Mouse (Mus musculus): ENCODE measurements around the gene Mllt3. TPM values are rescaled to one million over a fixed set of nuclear protein-coding genes. Genes with fewer than 3 reads are reported as not detected.

Gene Mllt3
- polyA plus RNA-seq, 1 experiment, result 4.1 TPM

DNA sequence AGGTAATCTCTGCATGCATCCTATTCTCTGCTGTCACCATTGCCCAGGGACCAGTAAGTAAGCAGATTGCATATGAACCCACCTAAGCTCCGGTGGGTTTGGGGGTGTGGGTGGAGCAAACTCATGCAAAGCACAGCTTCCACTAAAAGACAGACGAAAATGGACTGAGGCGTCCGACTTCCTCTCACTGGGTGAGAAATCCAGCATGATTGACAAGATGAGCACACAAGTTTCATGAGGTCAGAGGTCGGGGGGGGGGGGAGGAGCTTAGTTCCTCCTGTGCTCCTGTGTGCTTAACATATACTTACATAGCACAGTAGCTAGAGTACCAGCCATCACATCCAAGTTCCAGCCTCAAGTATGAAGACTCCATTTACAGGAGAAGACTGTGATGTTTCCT, 206.8 kb downstream of the Mllt3 start:
- Histone ChIP-seq H3K27ac (ENCODE audit: insufficient read depth, low read length) (no peak overlapping the region), H3K4me3 (ENCODE audit: extremely low read depth, insufficient read depth, insufficient read length) (no peak overlapping the region), H3K27me3 (ENCODE audit: control insufficient read depth, insufficient read depth, low read length) (no peaks in the 10 kb centered on the region), H3K36me3 (ENCODE audit: control insufficient read depth, insufficient read depth, low read length) (no peaks in the 10 kb centered on the region), H3K4me1 (ENCODE audit: control insufficient read depth, insufficient read depth, insufficient read length) (peaks cover 8% of the 10 kb centered on the region; the same call in 1 of the 2 replicates)
- no peak for TF ChIP-seq CTCF (IDR thresholded peaks at IDR 0.05; ENCODE audit: extremely low read depth, insufficient read depth, insufficient read length, insufficient replicate concordance)
- 78% methylated on average over 5 of the region's 5 CpGs for WGBS
- no peak for DNase-seq (ENCODE audit: low read depth in 1 of 2, low spot score in 2 of 2)

DNA sequence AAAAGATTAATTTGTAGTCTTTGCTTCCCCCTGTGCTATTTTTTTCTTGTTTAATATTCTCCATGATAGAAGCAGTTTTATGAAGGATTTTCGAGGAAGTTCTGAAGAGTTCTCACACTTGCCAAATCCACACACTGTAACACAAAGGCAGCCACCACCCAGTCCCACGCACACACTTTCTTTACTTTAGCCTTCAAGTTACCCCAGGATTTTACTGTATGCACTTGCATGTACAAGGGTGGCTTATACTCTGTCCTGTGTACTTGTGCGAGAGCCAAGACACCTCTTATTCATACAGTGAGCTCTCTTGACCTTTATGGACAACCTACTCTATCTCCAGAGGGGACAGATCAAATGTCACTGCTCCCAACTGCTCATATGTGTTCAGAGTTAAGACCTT, 209.5 kb downstream of the Mllt3 start:
- Histone ChIP-seq H3K4me1 (ENCODE audit: control insufficient read depth, insufficient read depth, insufficient read length) (peaks cover 2% of the 10 kb centered on the region; the same call in 1 of the 2 replicates), H3K27ac (ENCODE audit: insufficient read depth, low read length) (no peak overlapping the region), H3K27me3 (ENCODE audit: control insufficient read depth, insufficient read depth, low read length) (no peaks in the 10 kb centered on the region), H3K4me3 (ENCODE audit: extremely low read depth, insufficient read depth, insufficient read length) (no peak overlapping the region), H3K36me3 (ENCODE audit: control insufficient read depth, insufficient read depth, low read length) (no peaks in the 10 kb centered on the region)
- WGBS, result 56% methylated on average over 3 of the region's 3 CpGs
- no peak for DNase-seq (ENCODE audit: low read depth in 1 of 2, low spot score in 2 of 2)
- TF ChIP-seq CTCF (IDR thresholded peaks at IDR 0.05; ENCODE audit: extremely low read depth, insufficient read depth, insufficient read length, insufficient replicate concordance) (no peak), POLR2A (IDR thresholded peaks at IDR 0.05; ENCODE audit: low read depth, low read length) (no peak)

DNA sequence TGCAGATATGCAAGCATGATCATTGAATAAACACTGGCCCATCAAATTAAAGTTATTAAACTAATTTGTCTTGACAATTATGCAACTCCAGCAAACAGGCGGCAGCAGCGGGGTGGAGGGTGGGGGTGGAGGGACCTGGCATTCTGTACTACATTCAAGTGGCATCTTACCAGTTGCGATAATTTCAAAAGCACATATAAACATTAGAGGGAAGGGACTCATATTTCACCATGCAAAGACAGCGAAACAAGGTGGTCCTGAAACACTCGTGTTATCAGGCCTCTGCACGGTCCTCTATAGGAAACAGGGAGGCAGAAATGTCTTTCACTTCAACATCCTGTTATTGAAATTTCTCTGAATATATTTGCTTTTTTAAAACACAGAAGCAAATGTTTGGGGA, 210.0 kb downstream of the Mllt3 start:
- TF ChIP-seq CTCF (IDR thresholded peaks at IDR 0.05; ENCODE audit: extremely low read depth, insufficient read depth, insufficient read length, insufficient replicate concordance) (no peak), POLR2A (IDR thresholded peaks at IDR 0.05; ENCODE audit: low read depth, low read length) (no peak)
- Histone ChIP-seq H3K27me3 (ENCODE audit: control insufficient read depth, insufficient read depth, low read length) (no peaks in the 10 kb centered on the region), H3K27ac (ENCODE audit: insufficient read depth, low read length) (no peak overlapping the region), H3K4me1 (ENCODE audit: control insufficient read depth, insufficient read depth, insufficient read length) (peaks cover 2% of the 10 kb centered on the region; the same call in 1 of the 2 replicates), H3K4me3 (ENCODE audit: extremely low read depth, insufficient read depth, insufficient read length) (no peak overlapping the region), H3K36me3 (ENCODE audit: control insufficient read depth, insufficient read depth, low read length) (no peaks in the 10 kb centered on the region)
- DNase-seq (ENCODE audit: low read depth in 1 of 2, low spot score in 2 of 2), result no peak
- 58% methylated on average over 6 of the region's 6 CpGs for WGBS

DNA sequence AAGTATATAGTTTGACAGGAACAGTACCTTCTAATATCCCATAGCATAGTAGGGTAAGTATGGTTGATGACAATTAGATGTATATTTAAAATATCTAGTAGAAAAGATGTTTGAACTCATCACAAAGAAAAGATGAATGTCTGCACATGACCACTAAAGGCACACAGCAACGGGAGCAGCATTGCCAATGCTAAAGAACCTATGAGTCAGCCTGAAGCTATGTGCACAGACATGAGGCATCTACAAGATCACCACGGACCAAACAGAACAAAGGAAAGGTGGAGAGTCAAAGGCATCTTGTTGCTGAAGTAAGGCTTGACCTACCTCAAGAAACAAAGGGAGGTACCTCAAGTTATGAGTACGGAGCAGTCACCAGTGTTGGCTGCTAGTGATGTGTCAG, 212.3 kb downstream of the Mllt3 start:
- TF ChIP-seq POLR2A (IDR thresholded peaks at IDR 0.05; ENCODE audit: low read depth, low read length) (no peak), CTCF (IDR thresholded peaks at IDR 0.05; ENCODE audit: extremely low read depth, insufficient read depth, insufficient read length, insufficient replicate concordance) (no peak)
- Histone ChIP-seq H3K4me1 (ENCODE audit: control insufficient read depth, insufficient read depth, insufficient read length) (peaks cover 2% of the 10 kb centered on the region; the same call in 1 of the 2 replicates), H3K36me3 (ENCODE audit: control insufficient read depth, insufficient read depth, low read length) (no peaks in the 10 kb centered on the region), H3K27ac (ENCODE audit: insufficient read depth, low read length) (no peak overlapping the region), H3K27me3 (ENCODE audit: control insufficient read depth, insufficient read depth, low read length) (no peaks in the 10 kb centered on the region), H3K4me3 (ENCODE audit: extremely low read depth, insufficient read depth, insufficient read length) (no peak overlapping the region)
- WGBS, result 94% methylated on average over 3 of the region's 3 CpGs
- no peak for DNase-seq (ENCODE audit: low read depth in 1 of 2, low spot score in 2 of 2)

DNA sequence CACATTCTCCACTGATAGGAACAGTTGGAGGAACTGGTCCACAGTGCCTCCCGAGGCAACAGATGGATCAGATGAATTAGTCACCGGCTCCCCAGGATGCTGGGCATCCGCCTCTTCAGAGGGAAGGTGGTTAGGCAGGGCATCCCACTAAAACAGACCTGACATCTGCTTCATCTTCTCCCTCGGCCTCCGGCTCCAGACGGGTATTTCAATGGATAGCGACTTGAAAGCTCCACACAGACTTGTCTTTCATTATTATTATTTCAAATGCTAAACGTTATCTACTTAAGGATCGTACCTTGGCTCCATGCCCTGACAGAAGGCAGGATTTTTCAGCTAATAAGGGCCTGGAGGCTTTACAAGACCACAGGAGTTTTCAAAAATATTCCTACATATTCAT, 214.0 kb downstream of the Mllt3 start:
- Histone ChIP-seq H3K4me1 (ENCODE audit: control insufficient read depth, insufficient read depth, insufficient read length) (peaks cover 2% of the 10 kb centered on the region; the same call in 1 of the 2 replicates), H3K27me3 (ENCODE audit: control insufficient read depth, insufficient read depth, low read length) (no peaks in the 10 kb centered on the region), H3K36me3 (ENCODE audit: control insufficient read depth, insufficient read depth, low read length) (no peaks in the 10 kb centered on the region), H3K4me3 (ENCODE audit: extremely low read depth, insufficient read depth, insufficient read length) (no peak overlapping the region), H3K27ac (ENCODE audit: insufficient read depth, low read length) (no peak overlapping the region)
- TF ChIP-seq CTCF (IDR thresholded peaks at IDR 0.05; ENCODE audit: extremely low read depth, insufficient read depth, insufficient read length, insufficient replicate concordance) (no peak), POLR2A (IDR thresholded peaks at IDR 0.05; ENCODE audit: low read depth, low read length) (no peak)
- 92% methylated on average over 9 of the region's 9 CpGs for WGBS
- no peak for DNase-seq (ENCODE audit: low read depth in 1 of 2, low spot score in 2 of 2)

DNA sequence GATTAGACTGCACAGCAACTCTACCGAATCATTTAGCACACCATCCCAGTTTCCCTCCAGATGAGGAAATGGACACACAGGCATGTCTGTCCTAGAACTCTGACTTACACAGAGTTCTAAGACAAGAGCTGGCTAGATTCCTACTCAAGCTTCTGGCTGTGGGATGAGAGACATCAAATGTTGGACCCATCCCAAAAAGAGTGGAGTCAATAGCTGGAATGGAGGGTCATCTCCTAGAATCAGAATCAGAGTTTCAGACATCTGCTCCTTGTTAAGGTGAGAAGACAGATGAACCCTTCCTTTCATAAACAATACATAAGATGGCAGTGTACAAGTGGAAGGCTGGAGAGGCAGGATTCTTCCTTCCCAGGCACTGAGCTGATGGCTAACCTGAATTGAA, 214.9 kb downstream of the Mllt3 start:
- Histone ChIP-seq H3K36me3 (ENCODE audit: control insufficient read depth, insufficient read depth, low read length) (no peaks in the 10 kb centered on the region), H3K27ac (ENCODE audit: insufficient read depth, low read length) (no peak overlapping the region), H3K4me1 (ENCODE audit: control insufficient read depth, insufficient read depth, insufficient read length) (no peaks in the 10 kb centered on the region), H3K4me3 (ENCODE audit: extremely low read depth, insufficient read depth, insufficient read length) (no peak overlapping the region), H3K27me3 (ENCODE audit: control insufficient read depth, insufficient read depth, low read length) (no peaks in the 10 kb centered on the region)
- no peak for DNase-seq (ENCODE audit: low read depth in 1 of 2, low spot score in 2 of 2)
- 96% methylated on average over 1 of the region's 1 CpGs for WGBS
- no peak for TF ChIP-seq CTCF (IDR thresholded peaks at IDR 0.05; ENCODE audit: extremely low read depth, insufficient read depth, insufficient read length, insufficient replicate concordance)
- no peak for TF ChIP-seq POLR2A (IDR thresholded peaks at IDR 0.05; ENCODE audit: low read depth, low read length)

DNA sequence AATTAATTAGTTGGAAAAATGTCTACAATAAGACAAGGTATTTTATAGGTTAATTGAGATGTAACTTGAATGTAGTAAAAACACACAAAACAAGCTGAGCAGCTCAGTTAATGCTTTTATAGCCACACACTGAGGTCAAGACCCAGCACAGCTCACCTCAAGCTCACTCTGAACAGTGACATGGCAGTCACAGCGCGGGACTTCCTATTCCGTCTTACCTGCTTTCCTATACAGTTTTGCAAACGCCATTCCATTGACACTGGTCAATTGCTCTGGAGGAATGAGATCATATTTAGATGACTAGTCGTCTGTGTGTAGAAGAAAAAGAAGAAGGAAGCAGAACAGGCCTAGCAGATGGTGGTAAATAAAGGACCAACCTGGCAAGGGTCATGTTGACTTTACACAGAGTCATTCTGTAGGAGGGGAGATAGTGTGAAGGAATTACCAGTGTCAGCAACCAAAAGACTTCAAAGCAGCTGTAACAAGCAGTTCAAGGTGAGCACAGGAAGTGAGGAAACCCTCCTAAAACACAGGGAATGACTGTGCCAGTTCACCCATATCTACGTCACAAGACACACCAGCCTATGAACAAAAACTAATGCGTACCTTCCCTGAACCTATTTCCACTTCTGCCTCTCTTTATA, 217.6 kb downstream of the Mllt3 start:
- Histone ChIP-seq H3K36me3 (ENCODE audit: control insufficient read depth, insufficient read depth, low read length) (no peaks in the 10 kb centered on the region), H3K4me1 (ENCODE audit: control insufficient read depth, insufficient read depth, insufficient read length) (no peaks in the 10 kb centered on the region), H3K27me3 (ENCODE audit: control insufficient read depth, insufficient read depth, low read length) (no peaks in the 10 kb centered on the region), H3K27ac (ENCODE audit: insufficient read depth, low read length) (no peak overlapping the region), H3K4me3 (ENCODE audit: extremely low read depth, insufficient read depth, insufficient read length) (no peak overlapping the region)
- TF ChIP-seq POLR2A (IDR thresholded peaks at IDR 0.05; ENCODE audit: low read depth, low read length) (no peak), CTCF (IDR thresholded peaks at IDR 0.05; ENCODE audit: extremely low read depth, insufficient read depth, insufficient read length, insufficient replicate concordance) (no peak)
- DNase-seq (ENCODE audit: low read depth in 1 of 2, low spot score in 2 of 2), result no peak
- 78% methylated on average over 7 of the region's 7 CpGs for WGBS
